Mouse (Mus musculus): ENCODE measurements at regions not wholly inside any gene's neighbourhood (a gene's known extent, or its start where the extent isn't known, plus 50 kb on each side); places are given as distances from the start of the nearest gene placed in this dataset.

GRCm38 (mm10) chr13:97651176-97651575 is 109.3 kb downstream of the Gm10260 start:
- TF ChIP-seq ETS1 (IDR thresholded peaks at IDR 0.05; ENCODE audit: low read depth, low read length) (no peak), EP300 (IDR thresholded peaks at IDR 0.05; ENCODE audit: low read depth in 1 of 2, low read length in 2 of 2) (no peak), POLR2A (IDR thresholded peaks at IDR 0.05; ENCODE audit: control insufficient read depth in 1 of 2, insufficient read depth in 1 of 2, low read depth in 1 of 2, low read length in 2 of 2, poor library complexity in 1 of 2) (no peak), CTCF (IDR thresholded peaks at IDR 0.05 in 2 of 3, conservative IDR thresholded peaks at IDR 0.05 in 1 of 3; ENCODE audit: control insufficient read depth in 1 of 3, insufficient read depth in 1 of 3, low read depth in 2 of 3, low read length in 3 of 3, poor library complexity in 1 of 3, severe bottlenecking in 1 of 3) (no peak), SIN3A (IDR thresholded peaks at IDR 0.05; ENCODE audit: low read length) (no peak), MAFK (IDR thresholded peaks at IDR 0.05; ENCODE audit: borderline replicate concordance, low read depth, low read length) (no peak), TAL1 (IDR thresholded peaks at IDR 0.05; ENCODE audit: low read length) (no peak), TBP (IDR thresholded peaks at IDR 0.05; ENCODE audit: low read depth, low read length) (no peak), ZC3H11A (IDR thresholded peaks at IDR 0.05; ENCODE audit: low read depth, low read length) (no peak), RCOR1 (IDR thresholded peaks at IDR 0.05; ENCODE audit: low read depth, low read length) (no peak), GABPA (IDR thresholded peaks at IDR 0.05; ENCODE audit: low read depth, low read length) (no peak), JUND (IDR thresholded peaks at IDR 0.05; ENCODE audit: low read depth, low read length) (no peak)

Data from MEL (cell line).